Mouse (Mus musculus) ES-Bruce4 (cell line): ENCODE results near the gene Tmem63c. TPM values are rescaled to one million over a fixed set of nuclear protein-coding genes. Genes with fewer than 3 reads are reported as not detected.
A peak's percentile ranks its signal among the peaks of the same experiment; 100 is the strongest.

Experiments used
- H3K27ac ChIP-seq: 2 replicates; pipeline ENCODE4 v1.5.1; 2012; ENCODE audit warnings: low read length, inconsistent platforms; ENCODE audit not compliant: insufficient read depth
- H3K27me3 ChIP-seq: 2 replicates; pipeline ENCODE4 v1.6.1; 2012; ENCODE audit warnings: mild to moderate bottlenecking, low read length, inconsistent platforms; ENCODE audit not compliant: control insufficient read depth, poor library complexity, insufficient read depth, severe bottlenecking
- H3K36me3 ChIP-seq: 2 replicates; pipeline ENCODE4 v1.6.1; 2012; ENCODE audit warnings: inconsistent platforms, mild to moderate bottlenecking, low read length, moderate library complexity; ENCODE audit not compliant: control insufficient read depth, poor library complexity, insufficient read depth, severe bottlenecking
- H3K4me1 ChIP-seq: one replicate; pipeline ENCODE4 v1.8.1; 2011; ENCODE audit warnings: low read length; ENCODE audit not compliant: control insufficient read depth, insufficient read depth
- H3K4me3 ChIP-seq: 2 replicates; pipeline ENCODE4 v1.5.1; 2011; ENCODE audit warnings: low read depth, mild to moderate bottlenecking, low read length
- H3K9ac ChIP-seq: 2 replicates; pipeline ENCODE4 v1.6.1; 2012; ENCODE audit warnings: low read depth, mild to moderate bottlenecking, inconsistent platforms; ENCODE audit not compliant: poor library complexity, severe bottlenecking
- H3K9me3 ChIP-seq: replicated peaks from 2 replicates; pipeline ENCODE4 v1.6.1; 2012; ENCODE audit warnings: mild to moderate bottlenecking, low read length, inconsistent platforms; ENCODE audit not compliant: control insufficient read depth, poor library complexity, insufficient read depth, severe bottlenecking
- CTCF ChIP-seq: IDR thresholded peaks from one replicate; pipeline ENCODE4 v1.8.1; 2011; ENCODE audit warnings: low read depth, low read length
- EP300 ChIP-seq: IDR thresholded peaks from 2 replicates; pipeline ENCODE4 v1.6.1; 2011; ENCODE audit warnings: low read depth, low read length; ENCODE audit not compliant: insufficient read depth
- POLR2A ChIP-seq: IDR thresholded peaks from one replicate; pipeline ENCODE4 v1.8.1; 2011; ENCODE audit warnings: low read length; ENCODE audit not compliant: insufficient read depth
- polyA plus RNA-seq: library from polyadenylated mRNA; stranded (reverse); fragments of >200 nt; gene quantifications from 2 replicates; pipeline ENCODE4 v1.2.4, GENCODE M21; 2011; ENCODE audit warnings: low read depth; ENCODE audit not compliant: missing spikeins, insufficient read depth, insufficient read length

Tmem63c gene
- polyA plus RNA-seq, 1 experiment, result 0.99 TPM

GRCm38 (mm10) chr12:86995931-86996330 is 25.2 kb upstream of the Tmem63c start:
- H3K9me3 ChIP-seq, result no peaks in the 10 kb centered on the region
- no peak overlapping the region for H3K4me3 ChIP-seq
- H3K27me3 ChIP-seq, result no peaks in the 10 kb centered on the region
- H3K9ac ChIP-seq, result no peak overlapping the region
- H3K4me1 ChIP-seq, result no peaks in the 10 kb centered on the region
- no peaks in the 10 kb centered on the region for H3K36me3 ChIP-seq
- no peak for TF ChIP-seq POLR2A
- TF ChIP-seq CTCF, result peak; percentile 22
- TF ChIP-seq EP300, result no peak
- no peak overlapping the region for H3K27ac ChIP-seq

DNA sequence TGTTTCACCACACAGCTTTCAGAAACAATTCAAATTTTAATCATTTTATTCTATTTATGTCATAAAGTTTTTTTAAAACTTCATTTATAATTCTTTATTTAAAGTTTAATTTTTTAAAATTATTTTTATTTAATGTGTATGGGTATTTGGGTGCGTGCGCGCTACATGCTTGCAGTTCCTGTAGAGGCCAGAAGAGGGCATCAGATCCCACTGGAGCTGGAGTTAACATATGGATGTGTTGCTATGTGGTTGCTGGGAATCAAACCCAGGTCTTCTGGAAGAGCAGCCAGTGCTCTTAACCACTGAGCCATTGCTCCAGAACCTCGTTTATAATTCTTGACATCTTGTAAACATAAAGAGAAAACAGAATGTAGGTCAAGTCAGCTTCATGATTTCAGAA is 22.4 kb upstream of the Tmem63c start:
- H3K27me3 ChIP-seq, result no peaks in the 10 kb centered on the region
- no peaks in the 10 kb centered on the region for H3K9me3 ChIP-seq
- peaks cover 3% of the 10 kb centered on the region for H3K4me1 ChIP-seq
- H3K27ac ChIP-seq, result no peak overlapping the region
- H3K9ac ChIP-seq, result no peak overlapping the region
- no peaks in the 10 kb centered on the region for H3K36me3 ChIP-seq
- TF ChIP-seq POLR2A (no peak), CTCF (peak; percentile 50)
- H3K4me3 ChIP-seq, result no peak overlapping the region

GRCm38 (mm10) chr12:86999283-86999820 is 21.8 kb upstream of the Tmem63c start:
- no peaks in the 10 kb centered on the region for H3K9me3 ChIP-seq
- H3K27me3 ChIP-seq, result no peaks in the 10 kb centered on the region
- H3K4me1 ChIP-seq, result peaks cover 3% of the 10 kb centered on the region
- no peaks in the 10 kb centered on the region for H3K36me3 ChIP-seq
- no peak overlapping the region for H3K9ac ChIP-seq
- H3K27ac ChIP-seq, result no peak overlapping the region
- no peak overlapping the region for H3K4me3 ChIP-seq
- TF ChIP-seq CTCF (peak; percentile 58), EP300 (no peak)

DNA sequence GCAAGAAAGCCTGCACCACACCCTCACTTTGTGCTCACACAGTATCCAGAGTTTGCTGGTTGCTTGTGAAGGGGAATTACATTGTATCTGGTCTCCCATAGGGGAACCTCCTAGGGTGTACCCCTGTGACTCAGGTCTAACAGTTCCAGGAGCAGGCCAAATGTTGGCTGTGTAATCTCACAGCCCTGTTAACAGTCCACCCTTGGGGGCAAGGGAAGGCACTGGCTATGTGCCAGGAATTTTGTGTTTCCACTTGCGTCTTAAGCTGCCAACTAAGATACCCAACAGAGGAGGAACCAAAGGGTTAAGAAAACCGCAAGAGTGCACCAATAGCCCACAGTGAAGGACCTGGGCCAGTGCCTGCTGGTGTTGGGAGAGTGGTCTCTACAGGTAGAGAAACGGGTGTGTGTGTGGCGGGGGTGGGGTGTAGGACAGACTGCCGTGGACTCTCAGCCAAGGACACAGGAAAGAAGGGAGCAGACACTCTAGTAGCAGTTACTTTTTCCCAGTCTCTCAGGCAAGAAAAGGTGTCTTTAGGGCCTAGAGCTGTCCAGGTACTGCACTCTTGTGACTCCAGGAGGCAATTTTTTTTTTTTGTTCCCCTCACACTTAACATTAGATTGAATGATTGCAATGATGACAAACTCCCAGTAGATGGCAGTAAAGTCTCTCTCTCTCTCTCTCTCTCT is 20.8 kb upstream of the Tmem63c start:
- no peak overlapping the region for H3K9ac ChIP-seq
- no peak overlapping the region for H3K4me3 ChIP-seq
- TF ChIP-seq EP300 (no peak), CTCF (no peak), POLR2A (no peak)
- H3K9me3 ChIP-seq, result no peaks in the 10 kb centered on the region
- H3K27ac ChIP-seq, result no peak overlapping the region
- peaks cover 3% of the 10 kb centered on the region for H3K4me1 ChIP-seq
- H3K36me3 ChIP-seq, result no peaks in the 10 kb centered on the region
- no peaks in the 10 kb centered on the region for H3K27me3 ChIP-seq

DNA sequence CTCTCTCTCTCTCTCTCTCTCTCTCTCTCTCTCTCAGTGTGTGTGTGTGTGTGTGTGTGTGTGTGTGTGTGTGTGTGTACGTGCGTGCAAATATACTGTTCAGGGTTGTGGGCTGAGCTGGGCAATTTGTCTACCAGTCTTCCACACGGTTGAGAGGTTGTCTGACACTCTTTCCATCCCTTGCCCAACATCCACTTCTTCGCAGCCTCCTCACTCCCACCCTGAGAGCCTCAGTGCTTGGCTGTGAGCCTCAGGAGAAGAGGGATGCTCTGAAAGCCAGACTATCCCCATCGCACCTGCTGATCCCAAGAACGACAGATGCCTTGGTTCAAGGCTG is 20.3 kb upstream of the Tmem63c start:
- no peak overlapping the region for H3K27ac ChIP-seq
- H3K4me1 ChIP-seq, result peaks cover 3% of the 10 kb centered on the region
- no peak overlapping the region for H3K4me3 ChIP-seq
- H3K27me3 ChIP-seq, result no peaks in the 10 kb centered on the region
- no peaks in the 10 kb centered on the region for H3K36me3 ChIP-seq
- no peak overlapping the region for H3K9ac ChIP-seq
- TF ChIP-seq EP300, result no peak
- TF ChIP-seq POLR2A, result no peak
- no peak for TF ChIP-seq CTCF
- no peaks in the 10 kb centered on the region for H3K9me3 ChIP-seq

GRCm38 (mm10) chr12:87002209-87002608 is 18.9 kb upstream of the Tmem63c start:
- Histone ChIP-seq H3K36me3 (no peaks in the 10 kb centered on the region), H3K27me3 (no peaks in the 10 kb centered on the region), H3K4me1 (peaks cover 3% of the 10 kb centered on the region), H3K4me3 (no peak overlapping the region), H3K27ac (no peak overlapping the region), H3K9me3 (0 out of 2 replicates have a peak, but pooled peaks cover 4% of the 10 kb centered on the region), H3K9ac (no peak overlapping the region)
- no peak for TF ChIP-seq EP300
- TF ChIP-seq CTCF, result no peak
- no peak for TF ChIP-seq POLR2A
